Mouse (Mus musculus): Measurements from ENCODE around the gene Rin3. TPM values are rescaled to one million over a fixed set of nuclear protein-coding genes. Genes with fewer than 3 reads are reported as not detected.
A peak's percentile ranks its signal among the peaks of the same experiment; 100 is the strongest.

Rin3 gene
- polyA plus RNA-seq, 1 experiment from 2014 or later: 4.6 TPM

DNA sequence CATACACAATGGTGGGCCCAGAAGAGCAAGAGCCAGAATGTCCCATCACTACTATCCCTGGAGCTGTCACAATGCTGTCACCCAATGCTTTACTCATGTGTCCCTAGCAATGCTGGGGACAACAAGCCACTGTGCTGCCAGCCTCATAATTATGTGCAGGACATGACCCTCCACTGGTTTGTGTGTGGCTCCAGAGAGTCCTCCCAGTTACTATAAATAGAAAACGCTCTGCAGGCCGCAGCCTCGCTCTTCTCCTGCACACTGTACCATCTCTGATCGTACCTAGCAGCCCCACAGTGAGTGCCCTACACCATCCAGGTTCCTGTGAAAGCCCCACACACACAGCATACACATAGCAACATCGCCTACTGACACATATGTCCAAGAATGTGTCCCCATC lies 155.1 kb downstream of the Rin3 start:
- Histone ChIP-seq H3K36me3 (no peaks in the 10 kb centered on the region), H3K4me2 (peak overlapping the region; percentile 73), H3K9me3 (no peaks in the 10 kb centered on the region), H3K27ac (replicated peaks) (no peak overlapping the region), H3K27me3 (no peaks in the 10 kb centered on the region), H3K4me1 (replicated peaks) (peaks cover 24% of the 10 kb centered on the region), H3K4me3 (peak overlapping the region; percentile 4; the same call in 1 of the 2 replicates), H3K9ac (peak overlapping the region; percentile 74)
- no peak for ATAC-seq (ENCODE audit: low read depth)
- 75% methylated on average over 5 of the region's 5 CpGs for WGBS

DNA sequence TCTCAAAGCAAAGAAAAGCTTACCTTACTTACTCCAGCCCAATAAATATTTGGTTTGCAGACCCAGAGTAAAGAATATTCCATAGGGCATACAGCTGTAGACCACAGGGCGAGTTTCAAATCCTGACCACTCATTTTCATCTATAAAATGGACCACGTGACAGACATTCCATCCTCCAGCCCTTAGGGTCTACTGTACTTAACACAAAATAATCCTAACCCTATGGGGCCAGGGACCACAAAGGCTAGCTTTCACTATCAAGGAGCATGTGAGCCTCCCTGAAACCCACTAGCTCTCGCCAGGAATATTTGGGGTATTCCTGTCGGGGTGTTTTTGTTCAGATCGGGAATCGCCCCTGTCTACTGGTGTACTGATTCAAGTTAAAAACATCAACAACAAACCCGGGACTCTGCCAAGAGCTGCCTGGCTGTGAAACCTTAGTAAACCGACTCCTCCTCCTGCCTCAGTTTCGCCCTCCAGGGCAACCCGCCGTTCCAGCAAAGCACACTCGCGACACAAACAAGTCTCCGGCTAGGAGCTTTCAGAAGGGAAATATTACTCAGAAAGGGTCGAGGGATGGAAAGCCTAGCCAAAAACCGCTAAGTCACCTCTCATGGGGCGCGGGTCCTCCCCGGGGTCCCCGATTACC lies 156.3 kb downstream of the Rin3 start:
- Histone ChIP-seq H3K4me1 (replicated peaks) (peaks cover 24% of the 10 kb centered on the region), H3K27me3 (no peaks in the 10 kb centered on the region), H3K4me2 (peak overlapping the region; percentile 73), H3K36me3 (no peaks in the 10 kb centered on the region), H3K9ac (peak overlapping the region; percentile 74), H3K9me3 (no peaks in the 10 kb centered on the region), H3K4me3 (peak overlapping the region; percentile 64), H3K27ac (replicated peaks) (peak overlapping the region; percentile 65)
- peak; percentile 60 for ATAC-seq (ENCODE audit: low read depth)
- WGBS: 3% methylated on average over 20 of the region's 20 CpGs

DNA sequence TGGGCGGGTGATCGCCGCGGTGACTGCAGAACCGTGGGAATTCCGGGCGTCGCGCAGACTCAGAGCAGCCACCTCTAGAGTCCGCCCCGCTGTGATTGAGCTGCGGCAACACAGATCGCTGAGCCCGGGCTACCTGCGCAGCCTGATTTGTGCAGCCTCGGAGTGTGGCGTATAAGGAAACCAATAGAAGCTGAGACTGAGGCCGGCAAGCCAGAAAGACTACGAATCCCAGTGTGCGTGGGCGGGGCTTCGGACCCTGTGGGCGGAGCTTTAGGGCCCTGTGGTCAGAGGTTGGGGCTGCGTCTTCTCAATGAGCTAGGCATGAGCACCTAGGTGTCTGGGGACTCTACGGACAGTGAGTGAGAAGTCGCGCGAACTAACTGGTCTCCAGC lies 156.8 kb downstream of the Rin3 start, which contains the start of gene Lgmn:
Gene Lgmn, minus strand, starts transcription at position 182 of the 392 bp plus-strand sequence.
- Histone ChIP-seq H3K4me1 (replicated peaks) (peaks cover 24% of the 10 kb centered on the region), H3K9ac (peak within 1 kb of the TSS; percentile 74), H3K27ac (replicated peaks) (peak within 1 kb of the TSS; percentile 65), H3K4me2 (peak within 1 kb of the TSS; percentile 73), H3K9me3 (no peaks in the 10 kb centered on the region), H3K36me3 (no peaks in the 10 kb centered on the region), H3K4me3 (peak within 1 kb of the TSS; percentile 64), H3K27me3 (no peaks in the 10 kb centered on the region)
- WGBS: under 1% methylated on average over 28 of the region's 28 CpGs
- peak; percentile 100 for ATAC-seq (ENCODE audit: low read depth)

Other genes with a start within 250 kb of the Rin3 start
- 0.85 and 0.89 TPM in 2 replicates for gene Slc24a4, start 154.3 kb upstream of the Rin3 start, polyA plus RNA-seq (2015; fragmentation: Nextera tagmentation; extraction: Ambion mirVana)
- gene Lgmn, start 156.8 kb downstream of the Rin3 start, polyA plus RNA-seq (2015; fragmentation: Nextera tagmentation; extraction: Ambion mirVana): 89.2 and 92.1 TPM in 2 replicates
- gene Golga5, start 186.1 kb downstream of the Rin3 start, polyA plus RNA-seq (2015; fragmentation: Nextera tagmentation; extraction: Ambion mirVana): 29.5 and 32.3 TPM in 2 replicates